Mouse (Mus musculus) heart, adult 9 months (tissue): ENCODE measurements around the gene Il12rb2.

ENCODE experiments used
- DNase-seq, 2 experiments: peaks; one replicate each; pipeline ENCODE4 v3.0.0; 2022; ENCODE audit warnings: low spot score in 2 of 2

The Il12rb2 gene

DNA sequence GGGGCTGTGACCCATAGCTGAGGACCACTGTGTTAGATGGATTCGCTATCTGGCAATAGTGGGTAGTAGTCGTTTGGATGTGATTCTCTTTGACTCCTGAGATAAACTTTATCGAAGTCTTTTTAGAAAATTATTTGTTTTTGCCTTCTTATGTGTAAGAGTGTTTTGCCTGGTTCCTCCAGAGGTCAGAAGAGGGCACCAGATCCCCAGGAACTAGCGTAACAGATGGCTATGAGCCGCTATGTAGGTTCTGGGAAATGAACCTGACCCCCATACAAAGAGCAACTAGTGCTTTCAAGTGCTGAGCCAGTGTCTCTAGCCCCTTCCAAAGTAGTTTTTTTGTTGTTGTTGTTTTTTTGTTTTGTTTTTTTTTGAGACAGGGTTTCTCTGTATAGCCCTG lies 79.9 kb downstream of the Il12rb2 start:
- DNase-seq = peak in 1 of 2 experiments; percentile 4

DNA sequence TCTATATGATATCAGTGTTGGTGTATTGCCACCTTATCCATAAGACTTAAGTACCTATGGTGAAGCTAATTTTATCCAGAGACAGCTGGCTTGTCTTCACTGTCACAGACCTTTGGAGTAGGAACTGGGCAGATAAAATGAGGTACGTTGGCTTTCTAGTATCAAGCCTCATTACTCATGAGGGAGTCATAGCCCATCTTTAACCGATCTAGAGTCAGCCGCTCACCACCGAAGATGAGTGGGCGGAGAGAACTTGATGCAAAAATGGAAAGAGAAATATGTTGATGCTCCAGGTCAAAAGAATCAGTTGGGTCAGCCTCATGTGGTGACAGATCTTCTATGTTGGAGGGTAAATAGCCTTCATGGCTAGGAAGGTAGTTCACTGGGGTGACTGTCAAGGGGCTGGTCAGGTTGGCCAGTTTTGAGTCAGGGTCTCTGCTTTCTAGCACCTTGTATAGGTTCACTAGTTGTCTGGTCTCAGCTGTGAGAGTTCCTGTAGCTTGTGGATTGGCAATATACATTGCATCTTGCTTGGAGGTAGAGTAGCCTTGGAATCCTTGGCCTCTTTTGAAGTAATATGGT lies 83.9 kb downstream of the Il12rb2 start:
- DNase-seq = no peak

DNA sequence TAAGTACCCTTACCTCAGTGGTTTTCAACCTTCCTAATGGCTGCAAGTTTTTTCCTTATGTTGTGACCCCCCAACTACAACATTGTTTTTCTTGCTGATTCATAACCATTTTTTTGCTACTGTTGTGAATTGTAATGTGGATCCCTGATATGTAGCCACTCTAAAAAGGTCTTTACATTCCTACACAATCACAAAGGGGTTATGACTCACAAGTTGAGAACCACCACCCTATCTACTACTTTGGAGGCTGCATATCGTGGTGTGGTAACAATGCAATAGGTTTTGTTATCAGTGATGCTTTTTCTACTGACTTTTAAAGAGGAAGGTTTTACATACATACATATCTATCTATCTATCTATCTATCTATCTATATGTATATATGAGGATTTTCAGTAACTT lies 93.1 kb downstream of the Il12rb2 start:
- DNase-seq = no peak

DNA sequence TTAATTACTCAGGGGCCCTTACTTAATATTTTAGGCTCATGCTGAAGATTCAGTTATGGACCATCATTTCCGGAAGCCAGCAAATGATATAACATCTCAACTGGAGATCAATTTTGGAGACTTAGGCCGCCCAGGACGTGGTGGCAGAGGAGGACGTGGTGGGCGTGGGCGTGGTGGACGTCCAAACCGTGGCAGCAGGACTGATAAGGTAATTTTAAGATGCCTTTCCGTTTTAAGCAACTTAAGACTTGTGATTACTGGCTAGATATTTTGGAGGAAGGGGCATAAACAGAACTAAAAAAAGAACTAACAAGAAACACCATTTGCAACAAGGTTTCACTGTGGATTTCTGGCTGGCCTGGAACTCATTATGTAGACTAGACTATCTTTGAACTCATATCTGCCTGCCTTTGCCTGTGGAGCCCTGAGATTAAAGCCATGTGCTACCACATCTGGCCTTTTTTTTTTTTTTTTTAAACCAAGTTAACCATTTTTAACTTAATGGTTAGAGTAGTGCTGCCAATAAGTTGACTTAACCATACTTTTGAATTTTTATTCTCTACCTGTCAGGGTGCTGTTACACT lies 94.3 kb downstream of the Il12rb2 start:
- no peak for DNase-seq

DNA sequence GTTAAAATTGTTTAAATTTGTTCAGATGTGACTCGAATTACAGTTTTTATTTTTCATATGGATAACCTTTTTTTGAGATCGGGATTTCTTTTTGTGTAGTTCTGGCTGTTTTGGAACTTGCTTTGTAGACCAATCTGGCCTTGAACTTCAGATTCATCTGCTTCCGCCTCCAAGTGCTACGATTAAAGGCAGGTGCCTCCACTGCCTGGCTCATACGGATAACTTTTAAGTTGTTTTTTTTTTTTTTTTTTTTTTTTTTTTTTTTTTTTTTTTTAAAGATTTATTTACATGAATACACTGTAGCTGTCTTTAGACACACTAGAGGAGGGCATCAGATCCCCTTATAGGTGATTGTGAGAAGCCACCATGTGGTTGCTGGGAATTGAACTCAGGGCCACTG lies 98.0 kb downstream of the Il12rb2 start:
- DNase-seq = no peak

DNA sequence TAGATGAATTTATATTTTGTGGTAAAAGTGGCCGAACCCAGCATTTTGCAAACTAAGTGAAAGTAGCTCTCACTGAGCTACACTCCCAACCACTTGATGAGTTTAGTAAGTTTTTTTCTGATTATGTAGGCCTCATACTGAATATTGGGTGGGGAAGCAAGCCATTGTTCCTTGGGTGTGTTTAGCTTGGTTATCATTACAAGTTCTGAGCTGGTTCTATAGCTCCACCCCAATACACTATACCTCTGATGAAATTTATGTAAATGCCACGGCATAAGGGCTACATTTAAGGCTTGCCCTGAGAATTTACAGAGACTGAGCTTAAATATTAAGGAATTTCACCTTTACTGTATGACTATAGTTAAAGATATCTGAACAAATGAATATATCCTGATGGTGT lies 106.5 kb downstream of the Il12rb2 start:
- DNase-seq = no peak

DNA sequence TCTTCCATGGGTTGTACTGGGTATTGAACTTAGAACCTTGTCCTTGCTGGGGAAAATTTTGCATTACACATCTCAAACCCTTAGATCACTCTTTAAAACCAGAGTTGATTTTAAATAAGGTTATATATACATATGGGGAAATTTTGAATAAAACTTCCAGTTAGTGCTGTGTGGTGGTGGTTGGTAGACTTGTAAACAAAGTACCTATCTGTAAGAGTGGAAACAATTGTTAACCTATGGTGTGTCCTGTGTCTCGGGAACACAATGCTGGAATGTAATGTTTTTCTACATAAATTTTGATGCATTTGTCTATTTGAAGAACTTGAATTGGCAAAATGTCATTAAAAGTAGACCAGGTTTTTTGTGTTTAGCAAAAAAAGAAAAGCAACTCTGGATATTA lies 107.0 kb downstream of the Il12rb2 start:
- DNase-seq = no peak

DNA sequence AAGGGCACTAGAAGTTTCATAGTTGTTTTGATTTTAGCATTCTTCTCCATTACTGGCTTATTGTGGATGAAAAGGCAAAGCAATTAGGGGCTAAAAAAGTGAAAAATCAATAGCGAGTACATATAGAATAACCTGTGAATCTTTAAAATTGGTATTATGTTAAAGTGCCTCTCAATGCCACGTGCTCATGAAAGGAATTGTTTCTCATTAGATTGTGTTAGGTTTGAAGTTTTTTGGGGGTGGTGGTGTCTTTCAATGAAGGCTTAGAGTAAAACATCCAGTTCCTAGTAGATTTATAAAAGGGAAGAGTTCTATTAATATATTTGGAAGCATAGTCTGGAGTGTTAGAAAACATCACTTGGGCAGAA lies 107.8 kb downstream of the Il12rb2 start:
- DNase-seq = no peak

DNA sequence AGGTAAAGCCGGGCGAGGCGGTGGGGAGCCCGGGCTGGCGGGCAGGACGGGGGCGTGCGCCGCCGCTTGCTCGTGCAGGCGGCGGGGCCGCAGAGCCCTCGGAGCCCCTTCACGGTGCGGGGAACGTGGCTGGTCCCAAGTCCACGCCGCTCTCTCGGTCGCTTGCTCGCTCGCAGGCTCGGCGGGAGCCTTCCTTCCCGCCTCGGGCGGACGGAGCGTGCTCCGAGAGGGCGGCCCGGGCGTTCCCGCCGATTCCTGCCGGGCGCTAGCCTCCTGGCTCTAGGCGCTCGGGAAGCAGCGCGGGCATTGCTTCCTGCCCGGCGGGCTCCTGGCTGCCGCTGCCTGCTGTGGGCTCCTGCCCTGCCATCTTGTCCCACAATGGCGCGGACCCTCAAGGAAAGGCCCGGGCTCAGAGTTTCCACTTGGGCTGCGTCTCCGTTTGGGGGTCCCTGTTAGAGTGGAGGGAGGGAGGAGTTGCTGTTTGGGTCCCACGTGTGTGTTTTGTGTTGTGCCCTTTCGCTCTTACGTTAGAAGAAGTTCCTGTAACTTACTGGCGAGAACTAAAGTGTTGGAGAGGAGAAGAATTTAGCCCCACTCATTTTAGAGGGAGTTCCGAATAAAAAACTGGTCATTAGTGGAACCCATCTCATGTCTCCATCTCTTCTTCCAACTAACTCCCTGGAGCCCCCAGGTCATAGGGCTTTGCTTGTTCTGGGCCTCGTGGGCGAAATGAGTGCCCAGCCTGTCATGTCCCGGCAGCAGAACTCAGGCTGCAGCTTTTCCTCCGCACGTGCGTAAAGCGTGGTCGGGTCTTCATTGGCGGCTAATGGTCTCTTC lies 108.4 kb downstream of the Il12rb2 start:
- DNase-seq = peak; percentile 13 to 15

DNA sequence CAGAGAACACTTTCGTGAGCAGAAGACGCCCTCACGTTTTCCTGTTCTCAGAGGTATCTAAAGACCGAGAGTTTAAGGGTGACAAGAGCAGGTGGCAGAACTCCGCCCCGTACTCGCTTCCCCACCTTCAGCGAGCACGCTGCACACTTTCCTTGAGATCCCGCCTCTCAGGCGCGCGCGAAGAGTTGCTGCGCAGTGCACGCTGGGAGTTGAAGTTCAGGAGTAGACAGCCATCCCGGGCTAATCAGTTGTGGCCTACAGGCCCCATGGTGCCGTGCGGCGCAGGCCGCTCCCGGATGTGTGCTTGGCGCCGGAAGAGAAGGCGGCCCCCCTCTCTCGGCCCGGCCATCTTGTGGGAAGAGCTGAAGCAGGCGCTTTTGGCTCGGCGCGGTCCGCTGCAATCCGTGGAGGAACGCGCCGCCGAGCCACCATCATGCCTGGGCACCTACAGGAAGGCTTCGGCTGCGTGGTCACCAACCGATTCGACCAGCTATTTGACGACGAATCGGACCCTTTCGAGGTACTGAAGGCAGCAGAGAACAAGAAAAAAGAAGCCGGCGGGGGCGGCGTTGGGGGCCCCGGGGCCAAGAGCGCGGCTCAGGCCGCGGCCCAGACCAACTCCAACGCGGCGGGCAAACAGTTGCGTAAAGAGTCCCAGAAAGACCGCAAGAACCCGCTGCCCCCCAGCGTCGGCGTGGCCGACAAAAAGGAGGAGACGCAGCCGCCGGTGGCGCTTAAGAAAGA lies 109.2 kb downstream of the Il12rb2 start:
- peak; percentile 97 for DNase-seq

DNA sequence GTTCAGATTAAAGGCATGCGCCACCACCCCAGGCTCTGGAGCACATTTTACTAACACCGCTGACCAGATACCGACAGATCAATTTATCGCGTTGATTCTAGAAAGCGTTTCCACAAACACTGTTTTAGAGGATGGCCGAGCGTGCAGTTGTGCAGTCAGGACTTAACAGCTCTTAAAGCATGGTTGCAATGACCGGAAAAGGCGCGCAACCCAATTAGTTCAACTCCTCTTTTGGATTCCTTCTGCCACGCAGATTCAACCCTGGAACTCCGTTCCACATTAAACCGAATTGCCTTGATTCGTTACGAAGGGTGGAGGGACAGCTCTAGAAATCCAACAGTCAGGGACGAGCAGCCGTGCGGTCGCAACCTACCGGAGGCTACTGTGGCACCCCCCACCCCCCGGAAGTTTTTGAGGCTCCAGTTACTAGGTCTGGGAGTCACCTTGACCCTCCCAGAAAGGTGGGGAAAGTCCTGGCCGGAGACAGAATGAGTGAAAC lies 109.8 kb downstream of the Il12rb2 start:
- no peak for DNase-seq

DNA sequence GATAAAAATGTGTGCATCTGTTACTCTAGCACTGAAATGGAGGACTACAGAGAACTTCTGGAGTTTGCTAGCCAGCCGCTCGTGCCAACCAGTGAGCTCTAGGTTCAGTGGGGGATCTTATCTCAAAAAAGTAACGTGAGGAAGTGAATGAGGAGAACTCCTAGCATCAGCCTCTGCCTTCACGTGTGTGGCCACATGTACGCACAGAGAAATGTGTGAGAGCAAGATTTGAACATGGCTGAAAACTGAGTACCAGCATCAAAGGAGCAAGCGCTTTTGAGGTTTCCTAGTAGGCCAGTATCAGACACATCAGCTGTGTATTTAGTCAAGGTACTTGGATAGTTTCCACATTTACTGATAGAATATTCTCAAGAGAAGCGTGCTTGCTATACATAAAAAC lies 111.1 kb downstream of the Il12rb2 start:
- DNase-seq = no peak

DNA sequence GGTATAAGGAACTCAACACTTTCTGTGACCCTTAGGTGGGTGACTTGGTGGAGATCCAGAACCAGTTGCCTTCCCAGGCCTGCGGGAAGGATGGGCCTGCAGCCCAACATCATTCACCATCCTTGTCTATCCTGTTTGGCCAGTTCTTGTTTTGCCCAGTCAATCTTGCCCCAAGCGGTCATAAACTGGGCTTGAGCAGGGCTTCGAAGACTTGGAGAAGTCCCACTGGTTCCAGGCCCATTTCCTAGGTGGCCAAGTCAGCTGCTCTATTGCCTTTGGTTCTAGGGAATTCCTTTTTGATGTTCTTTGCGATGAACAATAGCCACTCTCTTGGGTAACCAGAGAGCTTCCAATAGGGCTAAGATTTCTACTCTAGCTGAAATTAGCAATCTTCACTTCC lies 124.9 kb downstream of the Il12rb2 start:
- DNase-seq = no peak

DNA sequence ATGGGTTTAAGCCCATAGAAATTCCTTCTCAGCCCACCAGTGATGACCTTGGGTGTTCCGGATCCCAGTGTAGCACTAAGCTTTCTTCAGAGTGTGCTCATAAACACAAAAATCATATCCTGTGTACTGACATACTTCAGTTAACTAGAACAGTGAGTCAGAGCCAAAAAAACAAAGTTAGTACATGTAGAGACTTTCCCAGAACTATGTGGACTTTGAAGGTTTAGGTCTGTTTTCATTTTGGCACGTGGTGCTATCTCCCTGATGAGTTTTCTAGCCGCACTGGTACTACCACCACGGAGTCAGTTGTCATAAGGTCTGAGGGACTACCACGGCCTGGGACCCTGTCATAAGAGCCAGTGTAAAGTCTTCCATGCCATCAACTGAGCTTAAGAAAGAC lies 131.5 kb downstream of the Il12rb2 start:
- no peak for DNase-seq

DNA sequence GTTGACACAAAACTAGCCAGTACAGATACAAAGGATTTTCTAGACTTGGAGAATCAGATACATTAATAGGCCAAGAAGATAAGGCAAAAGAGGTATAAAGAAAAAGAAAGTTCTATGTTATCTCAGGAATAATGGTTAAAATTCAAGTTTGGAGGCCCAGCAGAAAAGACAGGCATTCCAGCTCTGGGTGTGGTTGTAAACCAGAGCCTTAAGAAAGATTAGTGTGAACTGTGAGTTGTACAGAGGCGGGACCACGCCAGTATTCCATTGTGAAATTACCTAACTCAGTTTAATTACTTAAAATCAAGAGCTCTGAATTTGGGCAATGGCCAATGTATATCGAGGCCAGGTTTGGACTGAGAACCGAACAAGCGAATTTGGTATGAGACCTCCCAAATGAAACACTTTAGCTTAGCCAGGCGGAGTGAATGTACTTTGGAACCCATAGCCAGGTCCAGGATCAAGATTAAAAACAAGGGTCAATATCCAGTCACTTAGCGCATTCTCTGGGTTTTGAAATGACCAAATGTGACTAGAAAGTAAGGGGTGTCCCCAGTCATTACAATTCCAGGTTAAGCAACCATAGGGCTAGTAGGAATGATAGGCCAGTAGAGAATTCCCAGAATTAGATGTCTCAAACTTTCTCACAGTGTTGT lies 132.1 kb downstream of the Il12rb2 start:
- no peak for DNase-seq
